Mouse (Mus musculus) liver (tissue): ENCODE measurements around the gene Treml1.
"Not testable (repeated sequence)": the region's sequence is repeated elsewhere in the genome, so short reads cannot be mapped to it uniquely, and the experiment has no call there.

Source experiments
- DNase-seq: peaks from one replicate; pipeline ENCODE4 v3.0.0-alpha.2; 2020; ENCODE audit warnings: mixed read lengths

Gene Treml1

DNA sequence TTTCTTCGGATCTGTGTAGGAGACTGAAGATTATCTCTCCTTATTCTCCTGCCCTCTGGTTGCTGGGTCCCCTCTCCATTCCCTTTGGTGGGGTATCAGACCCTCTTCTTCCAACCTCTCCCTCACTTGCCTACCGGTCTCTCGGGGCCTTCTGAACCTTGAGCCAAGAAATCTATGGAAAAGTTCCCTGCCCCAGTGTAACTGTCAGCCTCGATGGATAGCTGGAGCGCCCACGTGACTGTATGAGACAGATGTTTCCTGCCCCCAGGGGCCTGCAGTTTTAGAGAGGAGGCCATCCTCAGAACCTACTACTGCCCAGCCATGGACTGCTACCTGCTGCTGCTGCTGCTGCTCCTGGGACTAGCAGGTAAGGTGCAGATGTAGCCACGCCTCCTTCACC lies at the start of gene Treml1:
TSS of gene Treml1 (plus strand) at position 301 of the 400 bp plus-strand sequence.
- no peak for DNase-seq

DNA sequence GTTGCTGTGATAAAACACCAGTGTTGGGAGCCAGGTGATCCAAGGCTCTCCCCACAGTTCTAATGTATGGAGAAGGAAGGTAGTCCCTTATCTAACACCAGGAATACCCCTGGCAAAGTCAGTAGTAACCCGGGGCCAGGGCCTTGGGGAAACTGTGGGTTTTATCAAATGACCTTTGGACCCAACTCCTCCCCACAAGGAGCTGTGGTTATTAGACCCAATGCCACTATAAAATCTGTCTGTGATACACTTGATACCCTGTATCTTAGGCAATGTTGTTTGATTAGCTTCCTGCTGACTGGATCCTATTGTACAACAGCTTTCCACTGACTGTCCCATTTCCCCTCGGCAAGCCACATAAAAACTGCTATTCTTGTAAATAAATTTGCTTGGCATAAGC lies 47.6 kb upstream of the Treml1 start:
- DNase-seq, result no peak

- DNase-seq, result not testable (repeated sequence)
Measured at GRCm38 (mm10) chr17:48315905-48316579, 43.7 kb upstream of the Treml1 start, which contains the start of gene B430306N03Rik. Gene B430306N03Rik (plus strand): TSS chr17:48316141.

GRCm38 (mm10) chr17:48318686-48319085 lies 41.0 kb upstream of the Treml1 start:
- DNase-seq, result no peak

DNA sequence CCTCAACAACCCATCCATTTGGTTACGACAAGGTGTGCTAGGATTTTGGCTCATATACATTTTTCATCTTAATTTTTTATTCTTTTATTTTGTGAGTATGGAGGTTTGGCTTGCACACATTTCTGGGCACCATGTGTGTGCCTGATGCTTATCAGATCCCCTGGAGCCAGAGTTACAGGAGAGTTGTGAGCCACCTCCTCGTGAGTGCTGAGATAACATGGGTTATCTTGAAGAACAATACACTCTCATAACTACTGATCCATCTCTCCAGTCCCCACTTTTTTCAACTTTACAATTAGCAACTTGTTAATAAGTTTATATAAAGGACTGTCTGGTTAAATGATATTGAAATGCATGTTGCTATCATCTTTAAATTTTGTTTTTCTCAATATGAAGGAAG lies 38.4 kb upstream of the Treml1 start:
- DNase-seq, result no peak

GRCm38 (mm10) chr17:48323236-48323635 lies 36.5 kb upstream of the Treml1 start:
- peak; percentile 30 for DNase-seq

- DNase-seq, result peak; percentile 36
Measured at GRCm38 (mm10) chr17:48324258-48324657, 35.5 kb upstream of the Treml1 start.

- DNase-seq, result no peak
Measured at GRCm38 (mm10) chr17:48325093-48325492, 34.6 kb upstream of the Treml1 start.

DNA sequence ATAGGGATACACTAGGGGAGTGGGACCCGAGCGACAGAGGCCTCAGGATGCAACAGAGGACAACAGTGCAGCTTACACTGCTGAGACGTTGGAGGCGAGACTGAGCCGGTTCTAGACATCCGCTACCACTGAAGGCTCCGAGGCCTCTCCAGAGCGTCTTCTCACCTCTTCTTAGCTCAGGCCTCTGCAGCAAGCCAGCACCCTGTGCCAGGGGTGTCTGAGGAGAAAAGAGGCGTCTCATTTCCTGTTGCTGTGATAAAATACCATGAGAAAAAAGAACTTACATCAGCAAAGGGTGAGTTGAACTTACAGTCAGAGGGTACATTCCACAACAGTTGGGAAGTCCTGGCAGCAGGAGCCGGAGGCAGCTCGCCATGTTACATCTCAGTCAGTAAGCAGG lies 34.1 kb upstream of the Treml1 start:
- no peak for DNase-seq

- no peak for DNase-seq
Measured at GRCm38 (mm10) chr17:48326656-48327055, 33.1 kb upstream of the Treml1 start.

DNA sequence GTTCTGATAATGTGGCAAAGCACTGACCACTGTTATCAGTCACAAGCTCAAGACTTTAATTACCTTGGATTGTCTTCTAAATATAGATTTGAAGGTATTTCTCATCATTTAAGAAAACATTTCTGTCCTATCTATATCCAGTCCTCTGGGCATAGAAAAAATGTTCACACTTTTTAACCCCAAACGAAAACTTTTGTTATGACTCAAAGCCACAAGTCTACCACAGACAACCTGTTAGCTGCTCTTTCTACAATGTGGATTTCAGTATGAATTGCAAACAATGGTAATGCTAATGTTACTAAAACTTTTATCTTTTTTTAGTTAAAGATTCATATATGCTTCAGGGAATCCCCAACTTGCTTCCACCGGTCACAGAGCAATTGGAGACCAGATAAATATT lies 27.2 kb upstream of the Treml1 start:
- no peak for DNase-seq

GRCm38 (mm10) chr17:48334186-48334585 lies 25.5 kb upstream of the Treml1 start:
- DNase-seq, result no peak

GRCm38 (mm10) chr17:48336857-48337256 lies 22.9 kb upstream of the Treml1 start:
- peak; percentile 89 for DNase-seq

DNA sequence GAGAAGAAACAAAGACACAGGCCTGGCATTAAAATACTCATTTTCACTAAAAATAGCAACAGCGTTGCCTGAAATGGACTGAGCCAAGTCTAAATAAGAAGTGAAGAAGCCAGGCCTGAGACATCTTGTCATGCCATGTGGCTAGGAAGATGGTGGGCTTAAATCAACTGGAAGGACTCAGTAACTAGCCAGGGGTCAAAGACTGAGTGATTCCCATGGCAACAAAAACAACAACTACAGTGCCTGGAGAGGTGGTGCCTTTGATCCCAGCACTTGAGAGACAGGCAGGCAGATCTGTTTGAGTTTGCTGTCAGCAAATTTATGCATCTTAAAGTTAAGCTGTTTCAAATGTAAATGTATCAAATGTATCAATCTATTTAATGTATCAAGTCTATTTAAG lies 19.4 kb upstream of the Treml1 start:
- no peak for DNase-seq

DNA sequence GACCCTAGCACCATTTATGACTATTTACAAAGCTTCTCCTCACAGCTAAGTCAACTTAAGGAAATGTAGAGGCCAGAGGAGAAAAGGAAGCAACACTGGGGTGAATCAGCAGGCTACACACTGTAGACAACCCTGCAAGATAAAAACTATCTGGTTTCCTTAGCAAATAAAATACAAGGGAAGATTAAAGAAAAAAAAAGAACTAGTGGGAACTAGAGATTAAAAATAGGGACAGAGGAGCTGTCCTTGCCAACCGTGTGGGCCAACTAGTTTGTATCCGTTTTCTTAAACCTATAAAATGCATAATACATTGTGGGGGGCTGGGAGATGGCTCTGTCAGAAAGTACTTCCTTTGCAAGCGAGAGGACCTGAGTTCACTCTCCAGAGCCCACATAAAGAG lies 17.8 kb upstream of the Treml1 start:
- DNase-seq, result no peak

- no peak for DNase-seq
Measured at GRCm38 (mm10) chr17:48343065-48343464, 16.7 kb upstream of the Treml1 start.

DNA sequence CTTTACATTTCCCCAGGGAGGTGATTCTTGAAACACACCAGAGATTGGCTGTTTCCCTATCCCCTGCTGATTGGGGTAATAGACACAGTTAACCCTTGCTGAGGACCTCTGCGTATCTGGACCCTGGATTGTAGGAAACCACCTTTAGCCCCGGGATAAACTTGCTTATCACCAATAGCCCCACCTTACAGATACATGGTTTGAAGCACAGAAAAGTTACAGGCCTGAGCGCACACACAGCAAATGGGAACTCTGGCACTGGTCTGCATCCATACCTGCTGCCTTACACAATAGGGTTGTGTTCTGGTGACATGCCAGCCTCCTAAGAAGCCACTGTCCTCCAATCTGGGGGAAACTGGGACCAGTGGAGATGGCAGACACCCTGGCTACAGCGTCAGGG lies 13.9 kb upstream of the Treml1 start:
- no peak for DNase-seq

DNA sequence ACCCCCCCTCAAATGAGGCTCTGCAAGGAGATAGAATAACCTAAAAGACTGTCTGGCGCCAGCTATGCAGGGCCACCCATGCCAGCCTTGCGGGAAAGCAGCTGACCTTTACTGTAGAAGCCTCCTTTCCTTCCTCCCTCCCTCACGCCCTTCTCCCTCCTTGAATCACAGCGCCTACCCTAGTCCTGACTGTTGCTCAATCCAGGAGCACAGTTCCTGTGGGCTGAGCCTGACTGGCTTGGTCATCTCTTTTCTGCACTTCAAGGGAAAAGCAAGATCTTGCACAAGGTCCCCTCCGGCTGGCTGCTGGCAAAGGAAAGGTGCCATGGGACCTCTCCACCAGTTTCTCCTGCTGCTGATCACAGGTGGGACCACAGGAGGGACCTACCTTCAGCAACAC lies 13.5 kb upstream of the Treml1 start, which contains the start of gene Trem2:
TSS of gene Trem2 (plus strand) at position 171 of the 400 bp plus-strand sequence.
- no peak for DNase-seq

DNA sequence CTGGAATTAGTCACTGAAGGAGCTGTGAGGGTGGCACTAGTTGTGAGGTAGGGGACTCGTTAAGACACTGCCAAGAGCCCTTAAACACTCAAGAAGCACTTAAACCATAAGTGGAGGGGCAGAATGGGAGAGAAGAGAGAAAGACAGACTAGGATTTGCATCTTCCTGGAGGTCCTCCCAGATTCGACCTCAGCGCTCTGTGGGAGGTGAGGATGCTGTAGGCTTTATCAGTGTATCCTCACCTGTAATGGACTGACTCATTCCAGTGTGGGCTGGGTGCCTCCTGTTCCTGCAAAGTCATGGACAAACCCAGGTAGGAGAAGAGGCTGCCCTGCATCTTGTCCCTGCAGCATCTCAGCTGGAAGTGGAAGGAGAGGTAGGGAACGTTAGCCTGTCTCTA lies 12.9 kb upstream of the Treml1 start:
- no peak for DNase-seq

DNA sequence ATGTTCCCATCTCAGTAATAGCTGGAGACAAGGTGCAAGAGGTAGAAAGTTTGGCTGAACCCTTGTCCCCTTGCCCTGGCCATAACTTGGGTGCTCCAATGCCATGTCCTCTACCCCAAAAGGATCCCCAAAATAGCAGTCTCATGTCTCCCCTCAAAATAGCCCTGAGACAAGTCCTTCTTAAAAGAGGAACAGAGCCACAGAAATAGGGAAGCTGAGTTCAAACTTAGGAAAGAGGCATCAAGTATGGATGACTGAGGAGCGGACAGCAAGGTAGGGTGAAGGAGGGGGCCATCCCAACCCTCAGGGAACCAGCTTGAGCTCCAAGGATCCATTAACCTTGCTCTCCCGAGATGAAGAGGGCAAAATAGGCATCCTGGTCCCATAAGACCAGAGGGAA lies 12.4 kb upstream of the Treml1 start:
- no peak for DNase-seq

DNA sequence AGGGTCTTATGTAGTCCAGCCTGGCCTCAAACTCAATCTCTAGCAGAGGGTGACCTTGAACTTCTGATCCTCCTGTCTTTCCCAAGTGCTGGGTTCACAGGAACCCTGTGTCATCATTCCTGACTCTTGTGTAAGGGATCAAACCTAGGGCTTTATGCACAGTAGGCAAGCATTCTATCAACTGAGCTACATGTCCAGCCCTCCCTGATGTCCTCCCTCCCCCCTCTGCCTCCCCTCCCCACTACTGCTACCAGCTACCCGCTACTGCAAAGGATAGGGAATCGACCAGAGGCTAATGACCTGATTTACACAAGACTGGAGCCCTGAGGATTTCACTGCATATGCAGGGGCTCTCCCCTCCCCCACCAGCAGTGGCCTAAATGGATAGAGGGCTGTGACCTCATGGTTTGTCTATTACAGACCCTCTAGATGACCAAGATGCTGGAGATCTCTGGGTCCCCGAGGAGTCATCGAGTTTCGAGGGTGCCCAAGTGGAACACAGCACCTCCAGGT lies 9.0 kb upstream of the Treml1 start:
- DNase-seq, result no peak

DNA sequence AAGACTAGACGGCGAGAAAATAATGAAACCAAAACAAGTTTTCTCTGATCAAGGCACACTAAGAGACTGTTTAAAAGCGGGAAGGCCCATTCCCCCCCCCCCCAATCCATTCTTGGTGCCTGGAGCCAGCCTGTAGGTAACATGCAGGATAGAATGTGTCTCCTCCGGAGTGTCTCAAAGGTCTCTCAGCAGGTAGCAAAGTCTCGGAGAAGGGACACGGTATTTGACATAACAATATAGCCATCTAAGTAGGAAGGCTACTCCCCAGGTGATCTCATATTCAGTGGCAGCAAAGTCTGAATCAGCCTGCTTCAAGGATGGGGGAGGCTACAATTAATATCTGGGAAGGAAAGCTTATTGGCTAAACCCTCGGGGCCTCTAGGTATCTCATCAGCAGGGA lies 6.7 kb upstream of the Treml1 start:
- not testable (repeated sequence) for DNase-seq

DNA sequence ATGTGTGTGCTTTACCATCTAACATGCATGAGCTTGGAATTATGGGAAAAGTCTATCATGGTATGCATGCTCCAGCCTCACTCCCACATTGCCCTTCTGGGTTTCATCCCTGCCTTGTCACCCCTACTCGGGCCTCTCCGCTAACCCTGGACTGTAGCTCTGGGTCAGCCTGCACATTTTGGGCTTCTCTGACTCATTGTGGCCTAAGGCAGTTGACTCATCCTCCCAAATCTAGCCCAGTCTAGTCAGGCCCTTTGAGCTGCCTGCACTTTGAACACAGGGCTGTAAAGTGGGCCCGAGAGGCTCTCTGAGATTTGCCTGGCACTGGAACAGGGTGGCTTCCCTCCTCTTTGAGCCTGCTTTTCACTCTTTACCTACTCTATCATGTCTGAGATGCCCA lies 3.9 kb upstream of the Treml1 start:
- no peak for DNase-seq

DNA sequence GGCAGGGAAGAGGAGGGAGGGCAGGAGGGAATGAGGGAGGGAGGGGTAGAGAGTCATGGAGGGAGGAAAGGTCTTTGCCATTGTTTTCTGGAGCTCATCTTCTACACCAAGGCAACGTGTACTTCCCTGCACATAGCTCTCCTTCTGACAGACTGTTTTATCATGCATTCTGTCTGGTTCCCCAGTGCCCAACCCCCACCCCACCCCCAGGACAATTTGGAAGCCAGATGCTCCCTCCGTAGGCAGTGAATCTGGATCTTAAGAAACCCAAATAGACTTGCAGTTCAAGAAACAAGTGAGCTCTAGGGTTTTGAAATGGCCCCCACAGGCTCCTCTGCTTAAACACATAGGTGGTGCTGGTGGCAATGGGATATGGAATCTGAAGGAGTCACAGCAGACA lies 1.8 kb upstream of the Treml1 start:
- no peak for DNase-seq

DNA sequence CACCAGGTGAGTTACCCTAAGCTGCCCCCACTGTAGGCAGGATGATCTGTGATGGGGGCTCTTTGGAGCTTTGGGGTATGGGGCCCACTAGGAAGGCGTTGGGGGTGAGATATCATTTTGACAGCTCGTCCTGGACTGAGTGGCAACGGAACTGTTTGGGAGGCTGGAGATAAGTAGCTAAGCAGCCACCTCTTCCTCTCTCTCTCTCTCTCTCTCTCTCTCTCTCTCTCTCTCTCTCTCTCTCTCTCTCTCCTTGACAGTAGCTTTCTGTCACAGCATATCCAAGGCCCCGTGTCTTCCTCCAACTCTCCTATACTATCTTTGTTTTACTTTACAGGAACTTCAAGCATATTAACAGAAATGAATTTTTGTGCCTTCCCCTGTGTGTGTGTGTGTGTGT lies 746 bp downstream of the Treml1 start:
- DNase-seq, result peak; percentile 40
